Mouse (Mus musculus): ENCODE data around the gene 2010111I01Rik. TPM values are rescaled to one million over a fixed set of nuclear protein-coding genes. Genes with fewer than 3 reads are reported as not detected.
"Not testable (repeated sequence)": the region's sequence is repeated elsewhere in the genome, so short reads cannot be mapped to it uniquely, and the experiment has no call there.

2010111I01Rik gene
- polyA plus RNA-seq, 1 experiment = 174 TPM

DNA sequence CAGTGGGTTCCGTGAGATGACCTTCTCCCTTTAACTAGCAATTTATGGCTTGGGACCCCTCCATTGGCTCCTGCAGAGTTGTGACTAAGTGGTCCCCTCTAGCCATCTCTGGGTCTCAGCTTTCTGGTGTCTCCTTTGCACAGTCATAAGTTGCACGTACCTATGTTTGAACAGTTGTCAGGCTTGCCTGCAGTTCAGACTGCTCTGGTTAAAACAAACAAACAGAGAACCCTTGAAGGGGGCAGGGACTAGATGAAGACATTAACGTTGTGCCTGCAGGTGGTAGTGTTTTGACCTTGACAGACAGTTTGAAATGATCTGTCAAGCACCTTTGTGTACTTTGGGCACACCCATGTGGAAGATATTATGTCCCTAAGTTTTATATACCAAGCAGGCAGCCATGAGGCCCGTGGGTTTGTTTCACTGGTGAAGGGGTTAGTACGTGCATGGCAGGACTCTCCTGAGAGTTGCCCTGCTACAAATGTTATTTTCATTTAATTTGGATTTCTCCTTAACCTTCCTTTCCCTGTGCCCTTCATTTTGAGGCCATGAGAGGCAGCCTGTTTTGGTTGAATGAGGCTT, 118.0 kb downstream of the 2010111I01Rik start:
- no peak overlapping the region for H3K4me3 ChIP-seq (ENCODE audit: insufficient read depth, low read length)
- H3K4me1 ChIP-seq (ENCODE audit: control insufficient read depth, insufficient read depth, low read length) = peaks cover 3% of the 10 kb centered on the region; the same call in 1 of the 2 replicates
- TF ChIP-seq CTCF (IDR thresholded peaks at IDR 0.05; ENCODE audit: borderline replicate concordance, insufficient read depth, low read length) (no peak), POLR2A (IDR thresholded peaks at IDR 0.05; ENCODE audit: low read depth, low read length) (no peak)
- H3K27ac ChIP-seq (ENCODE audit: insufficient read depth, low read length) = no peak overlapping the region

DNA sequence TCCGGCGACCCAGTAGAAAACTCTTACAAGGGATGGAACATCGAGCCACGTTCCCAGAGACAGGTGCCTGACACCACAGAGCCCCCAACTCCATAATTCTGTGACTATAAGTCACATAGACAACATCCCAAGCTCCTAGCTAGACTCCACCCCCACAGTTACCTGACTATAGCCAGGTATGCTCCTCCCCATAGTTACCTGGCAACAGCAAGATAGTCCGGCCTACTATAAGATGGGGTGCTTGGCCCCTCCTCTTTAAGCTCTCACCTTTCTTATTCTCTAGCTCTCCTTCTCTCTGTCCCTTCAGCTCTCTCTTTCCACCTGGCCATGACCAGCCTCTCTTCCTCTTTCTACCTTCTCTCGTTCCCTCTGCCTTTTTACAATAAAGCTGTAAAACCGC, 118.4 kb downstream of the 2010111I01Rik start:
- not testable (repeated sequence) for H3K27ac ChIP-seq (ENCODE audit: insufficient read depth, low read length); H3K4me3 ChIP-seq (ENCODE audit: insufficient read depth, low read length); H3K4me1 ChIP-seq (ENCODE audit: control insufficient read depth, insufficient read depth, low read length)

DNA sequence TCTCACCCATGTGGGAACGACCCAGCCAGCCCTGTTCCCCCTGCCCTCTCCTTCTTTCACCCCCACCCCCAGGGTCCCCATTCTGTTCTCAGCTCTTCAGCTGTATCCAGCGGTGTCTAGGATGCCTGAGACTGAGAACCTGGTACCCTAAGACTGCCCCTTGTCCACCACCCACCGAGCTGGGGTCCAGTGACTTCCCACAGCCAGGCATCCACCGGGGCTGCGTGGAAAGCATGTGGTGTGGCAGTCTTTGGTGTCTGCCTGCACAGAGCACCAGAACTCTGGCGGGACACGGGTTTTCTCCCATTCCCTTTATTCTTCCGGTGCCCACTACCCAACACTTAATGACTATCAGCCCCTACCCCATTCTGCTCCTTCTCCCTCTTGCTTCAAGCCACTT, 119.0 kb downstream of the 2010111I01Rik start:
- H3K4me3 ChIP-seq (ENCODE audit: insufficient read depth, low read length) = no peak overlapping the region
- no peak overlapping the region for H3K27ac ChIP-seq (ENCODE audit: insufficient read depth, low read length)
- H3K4me1 ChIP-seq (ENCODE audit: control insufficient read depth, insufficient read depth, low read length) = peaks cover 5% of the 10 kb centered on the region; the same call in 1 of the 2 replicates
- no peak for TF ChIP-seq CTCF (IDR thresholded peaks at IDR 0.05; ENCODE audit: borderline replicate concordance, insufficient read depth, low read length)
- no peak for TF ChIP-seq POLR2A (IDR thresholded peaks at IDR 0.05; ENCODE audit: low read depth, low read length)

DNA sequence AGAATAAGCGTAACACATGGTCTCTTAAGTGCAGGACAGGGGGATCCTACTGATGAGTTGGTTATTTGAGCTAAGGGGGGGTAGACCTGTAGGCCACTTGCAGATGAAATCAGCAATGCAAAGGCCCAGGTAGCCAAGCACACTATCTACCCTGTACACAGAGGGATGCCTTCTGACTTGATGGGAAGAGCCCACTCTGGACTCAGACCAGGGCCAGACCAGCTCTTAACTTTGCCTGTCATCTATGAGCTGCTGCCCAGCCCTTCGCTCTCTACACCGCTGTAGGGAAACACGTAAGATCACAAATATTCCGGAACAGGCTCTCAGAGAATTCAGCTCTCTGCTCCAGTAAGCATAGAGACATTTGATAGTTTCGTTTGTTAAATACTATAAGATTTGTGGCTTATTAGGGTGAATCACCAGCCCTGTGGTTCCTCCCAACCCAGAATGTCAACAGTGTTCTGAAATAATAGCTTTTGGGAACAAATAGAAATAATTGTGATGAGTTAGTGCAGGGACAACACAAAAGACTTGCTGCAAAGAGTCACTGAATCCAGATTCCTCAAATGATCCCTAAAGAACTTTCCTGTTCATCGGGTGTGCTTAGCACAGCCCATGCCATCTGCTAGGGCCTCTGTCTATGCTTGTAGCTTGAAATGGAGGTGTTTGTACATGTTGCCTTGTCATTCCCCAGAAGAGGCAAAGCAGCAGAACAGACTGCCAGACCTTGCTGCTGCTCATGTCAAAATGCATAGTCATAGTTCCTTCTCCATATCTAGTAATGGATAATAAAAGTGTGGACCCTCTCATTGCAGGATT, 123.4 kb downstream of the 2010111I01Rik start:
- Histone ChIP-seq H3K27ac (ENCODE audit: insufficient read depth, low read length) (peak overlapping the region; percentile 85), H3K4me3 (ENCODE audit: insufficient read depth, low read length) (no peak overlapping the region), H3K4me1 (ENCODE audit: control insufficient read depth, insufficient read depth, low read length) (peaks cover 21% of the 10 kb centered on the region)
- TF ChIP-seq CTCF (IDR thresholded peaks at IDR 0.05; ENCODE audit: borderline replicate concordance, insufficient read depth, low read length) = no peak
- TF ChIP-seq POLR2A (IDR thresholded peaks at IDR 0.05; ENCODE audit: low read depth, low read length) = no peak

DNA sequence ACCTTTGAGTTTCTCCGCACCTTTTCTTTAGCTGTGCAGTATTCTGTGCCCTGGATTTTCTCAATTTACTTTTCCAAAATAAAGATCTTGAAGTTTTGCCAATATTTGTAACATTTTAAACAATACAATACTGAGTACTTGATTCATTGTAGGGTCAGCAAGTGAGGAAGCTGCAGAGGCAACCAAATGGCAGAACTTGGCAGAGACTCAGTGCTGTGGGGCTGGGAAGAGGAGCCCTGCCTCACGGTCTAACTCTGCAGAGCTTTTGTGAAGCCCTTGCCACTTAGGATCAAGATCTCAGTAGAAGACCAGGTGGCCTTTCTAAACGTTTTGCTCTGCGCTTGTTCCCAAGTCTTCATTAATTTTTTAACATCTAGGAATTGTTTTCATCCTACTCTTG, 124.8 kb downstream of the 2010111I01Rik start:
- no peak for TF ChIP-seq POLR2A (IDR thresholded peaks at IDR 0.05; ENCODE audit: low read depth, low read length)
- TF ChIP-seq CTCF (IDR thresholded peaks at IDR 0.05; ENCODE audit: borderline replicate concordance, insufficient read depth, low read length) = no peak
- peaks cover 24% of the 10 kb centered on the region for H3K4me1 ChIP-seq (ENCODE audit: control insufficient read depth, insufficient read depth, low read length)
- H3K27ac ChIP-seq (ENCODE audit: insufficient read depth, low read length) = peak overlapping the region; percentile 85
- H3K4me3 ChIP-seq (ENCODE audit: insufficient read depth, low read length) = no peak overlapping the region

DNA sequence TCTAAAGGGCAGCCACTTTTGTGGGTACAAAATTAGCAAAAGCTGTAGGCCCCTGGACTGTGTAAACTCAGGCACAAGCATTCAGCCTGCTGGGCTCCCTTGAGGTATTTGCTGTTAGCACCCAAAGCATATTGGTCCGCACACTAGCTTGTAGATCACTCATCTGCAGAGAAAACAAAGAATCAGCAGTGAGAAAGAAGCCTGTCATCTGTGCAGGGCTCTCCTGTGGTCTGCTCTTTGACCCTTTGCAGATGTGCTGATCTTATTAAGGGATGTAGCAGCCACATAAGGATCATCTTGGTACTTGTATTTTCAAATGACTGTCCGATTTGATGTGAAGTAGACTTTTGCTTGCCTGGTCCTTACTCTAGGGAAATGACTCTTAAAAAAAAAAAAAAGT, 126.6 kb downstream of the 2010111I01Rik start:
- H3K27ac ChIP-seq (ENCODE audit: insufficient read depth, low read length) = peak overlapping the region; percentile 9
- no peak for TF ChIP-seq CTCF (IDR thresholded peaks at IDR 0.05; ENCODE audit: borderline replicate concordance, insufficient read depth, low read length)
- TF ChIP-seq POLR2A (IDR thresholded peaks at IDR 0.05; ENCODE audit: low read depth, low read length) = no peak
- H3K4me1 ChIP-seq (ENCODE audit: control insufficient read depth, insufficient read depth, low read length) = peaks cover 24% of the 10 kb centered on the region
- no peak overlapping the region for H3K4me3 ChIP-seq (ENCODE audit: insufficient read depth, low read length)

DNA sequence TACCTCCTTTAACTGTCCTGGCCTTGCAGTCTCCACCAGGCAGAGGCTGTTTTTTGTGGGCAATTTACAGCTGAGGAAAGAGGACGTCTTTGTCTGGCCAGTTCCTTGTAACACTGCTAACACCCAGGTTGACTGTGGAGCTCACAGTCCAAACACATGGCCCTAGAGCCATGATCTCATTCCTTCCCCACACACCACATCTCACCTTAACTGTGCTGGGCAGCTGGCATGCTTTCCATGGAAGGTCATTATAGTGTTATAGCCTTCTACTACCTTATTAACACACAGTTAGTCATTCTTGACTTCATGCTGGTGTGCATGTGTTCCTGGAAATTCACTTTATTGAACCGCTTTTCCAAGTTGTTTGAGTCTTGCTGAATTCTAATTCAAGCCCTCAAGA, 127.6 kb downstream of the 2010111I01Rik start:
- Histone ChIP-seq H3K27ac (ENCODE audit: insufficient read depth, low read length) (peak overlapping the region; percentile 21; the same call in 1 of the 2 replicates), H3K4me3 (ENCODE audit: insufficient read depth, low read length) (no peak overlapping the region), H3K4me1 (ENCODE audit: control insufficient read depth, insufficient read depth, low read length) (peaks cover 24% of the 10 kb centered on the region)
- TF ChIP-seq CTCF (IDR thresholded peaks at IDR 0.05; ENCODE audit: borderline replicate concordance, insufficient read depth, low read length) (no peak), POLR2A (IDR thresholded peaks at IDR 0.05; ENCODE audit: low read depth, low read length) (no peak)

DNA sequence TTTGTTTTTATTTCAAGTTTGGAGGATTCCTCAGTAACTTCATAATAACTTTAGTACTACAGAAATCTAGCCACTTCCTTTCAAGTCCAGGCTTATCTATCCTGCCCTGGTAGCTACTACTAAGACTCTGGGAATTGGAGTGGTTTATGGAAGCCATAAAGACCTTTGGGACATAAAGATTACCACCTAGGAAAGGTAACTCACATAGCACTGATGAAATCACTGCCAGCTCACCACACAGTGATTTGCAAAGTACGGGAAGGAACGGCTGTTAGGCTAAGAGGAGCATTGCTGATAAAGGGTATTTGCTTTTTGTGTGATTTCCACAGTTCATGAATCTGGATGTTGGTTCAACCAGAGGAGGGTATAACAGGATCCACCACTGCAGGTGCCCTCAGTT, 128.2 kb downstream of the 2010111I01Rik start:
- TF ChIP-seq CTCF (IDR thresholded peaks at IDR 0.05; ENCODE audit: borderline replicate concordance, insufficient read depth, low read length) = no peak
- no peak for TF ChIP-seq POLR2A (IDR thresholded peaks at IDR 0.05; ENCODE audit: low read depth, low read length)
- H3K4me3 ChIP-seq (ENCODE audit: insufficient read depth, low read length) = no peak overlapping the region
- H3K4me1 ChIP-seq (ENCODE audit: control insufficient read depth, insufficient read depth, low read length) = peaks cover 26% of the 10 kb centered on the region
- peak overlapping the region; percentile 21; the same call in 1 of the 2 replicates for H3K27ac ChIP-seq (ENCODE audit: insufficient read depth, low read length)

DNA sequence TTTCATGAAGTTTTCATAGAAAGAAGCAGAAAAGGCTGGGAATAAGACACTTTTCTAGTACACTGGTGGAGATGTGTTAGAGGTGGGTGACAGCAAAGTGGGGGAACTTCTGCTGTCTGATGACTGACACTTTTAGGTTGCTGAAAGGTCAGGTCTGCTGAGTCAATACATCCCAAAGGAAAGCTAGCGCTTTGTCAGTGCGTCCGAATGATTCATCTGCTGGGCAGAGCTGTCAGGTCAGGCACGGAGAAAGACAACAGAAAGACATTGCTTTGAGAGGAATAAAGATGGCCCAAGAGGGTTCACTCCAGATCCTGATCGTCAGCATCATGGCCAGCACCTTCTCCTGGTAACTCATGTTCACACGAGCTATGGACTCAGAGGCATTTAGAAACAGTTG, 128.9 kb downstream of the 2010111I01Rik start:
- no peak overlapping the region for H3K4me3 ChIP-seq (ENCODE audit: insufficient read depth, low read length)
- peak overlapping the region; percentile 21 for H3K27ac ChIP-seq (ENCODE audit: insufficient read depth, low read length)
- peaks cover 24% of the 10 kb centered on the region for H3K4me1 ChIP-seq (ENCODE audit: control insufficient read depth, insufficient read depth, low read length)
- TF ChIP-seq POLR2A (IDR thresholded peaks at IDR 0.05; ENCODE audit: low read depth, low read length) (no peak), CTCF (IDR thresholded peaks at IDR 0.05; ENCODE audit: borderline replicate concordance, insufficient read depth, low read length) (no peak)

All from embryonic fibroblast, embryonic 13.5 days (primary cell).